Mouse (Mus musculus): Measurements from ENCODE around the gene Ugt1a9. TPM values are rescaled to one million over a fixed set of nuclear protein-coding genes. Genes with fewer than 3 reads are reported as not detected.

The Ugt1a9 gene
- polyA plus RNA-seq, 1 experiment from 2014 or later = not detected

GRCm38 (mm10) chr1:88228121-88228520 lies 157.5 kb downstream of the Ugt1a9 start:
- Histone ChIP-seq H3K4me1 (no peaks in the 10 kb centered on the region), H3K36me3 (no peaks in the 10 kb centered on the region), H3K27ac (no peak overlapping the region), H3K9me3 (peaks cover 77% of the 10 kb centered on the region), H3K27me3 (replicated peaks) (no peaks in the 10 kb centered on the region), H3K9ac (no peak overlapping the region), H3K4me3 (no peak overlapping the region), H3K4me2 (replicated peaks) (no peak overlapping the region)
- ATAC-seq (ENCODE audit: low FRiP score, low read depth) = no peak
- 68% methylated on average over 7 of the region's 7 CpGs for WGBS

GRCm38 (mm10) chr1:88229566-88229965 lies 159.0 kb downstream of the Ugt1a9 start:
- WGBS = 79% methylated on average over 3 of the region's 3 CpGs
- Histone ChIP-seq H3K4me2 (replicated peaks) (no peak overlapping the region), H3K4me3 (no peak overlapping the region), H3K36me3 (no peaks in the 10 kb centered on the region), H3K9me3 (peaks cover 92% of the 10 kb centered on the region), H3K4me1 (no peaks in the 10 kb centered on the region), H3K9ac (no peak overlapping the region), H3K27ac (no peak overlapping the region), H3K27me3 (replicated peaks) (no peaks in the 10 kb centered on the region)
- no peak for ATAC-seq (ENCODE audit: low FRiP score, low read depth)

GRCm38 (mm10) chr1:88229986-88230385 lies 159.4 kb downstream of the Ugt1a9 start:
- Histone ChIP-seq H3K4me2 (replicated peaks) (no peak overlapping the region), H3K27me3 (replicated peaks) (no peaks in the 10 kb centered on the region), H3K9me3 (peaks cover 96% of the 10 kb centered on the region), H3K27ac (no peak overlapping the region), H3K4me3 (no peak overlapping the region), H3K4me1 (no peaks in the 10 kb centered on the region), H3K36me3 (no peaks in the 10 kb centered on the region), H3K9ac (no peak overlapping the region)
- 87% methylated on average over 5 of the region's 5 CpGs for WGBS
- ATAC-seq (ENCODE audit: low FRiP score, low read depth) = no peak

GRCm38 (mm10) chr1:88230421-88230820 lies 159.8 kb downstream of the Ugt1a9 start:
- ATAC-seq (ENCODE audit: low FRiP score, low read depth) = no peak
- 71% methylated on average over 7 of the region's 7 CpGs for WGBS
- no peaks in the 10 kb centered on the region for H3K4me1 ChIP-seq
- peaks cover 98% of the 10 kb centered on the region for H3K9me3 ChIP-seq
- no peak overlapping the region for H3K27ac ChIP-seq
- no peaks in the 10 kb centered on the region for H3K27me3 ChIP-seq (replicated peaks)
- no peak overlapping the region for H3K9ac ChIP-seq
- no peak overlapping the region for H3K4me3 ChIP-seq
- no peaks in the 10 kb centered on the region for H3K36me3 ChIP-seq
- no peak overlapping the region for H3K4me2 ChIP-seq (replicated peaks)

- no peaks in the 10 kb centered on the region for H3K27me3 ChIP-seq (replicated peaks)
- no peak overlapping the region for H3K9ac ChIP-seq
- H3K27ac ChIP-seq = no peak overlapping the region
- no peaks in the 10 kb centered on the region for H3K36me3 ChIP-seq
- ATAC-seq (ENCODE audit: low FRiP score, low read depth) = no peak
- no peaks in the 10 kb centered on the region for H3K4me1 ChIP-seq
- peaks cover 99% of the 10 kb centered on the region for H3K9me3 ChIP-seq
- WGBS = 77% methylated on average over 6 of the region's 6 CpGs
- H3K4me3 ChIP-seq = no peak overlapping the region
- no peak overlapping the region for H3K4me2 ChIP-seq (replicated peaks)
Measured at GRCm38 (mm10) chr1:88230981-88231802, 160.6 kb downstream of the Ugt1a9 start.

GRCm38 (mm10) chr1:88231803-88232499 lies 161.4 kb downstream of the Ugt1a9 start:
- 69% methylated on average over 7 of the region's 7 CpGs for WGBS
- no peaks in the 10 kb centered on the region for H3K4me1 ChIP-seq

GRCm38 (mm10) chr1:88232664-88233380 lies 162.2 kb downstream of the Ugt1a9 start:
- no peak for ATAC-seq (ENCODE audit: low FRiP score, low read depth)
- Histone ChIP-seq H3K27ac (no peak overlapping the region), H3K36me3 (no peaks in the 10 kb centered on the region), H3K27me3 (replicated peaks) (no peaks in the 10 kb centered on the region), H3K9me3 (peaks cover 97% of the 10 kb centered on the region), H3K4me1 (no peaks in the 10 kb centered on the region), H3K9ac (no peak overlapping the region), H3K4me2 (replicated peaks) (no peak overlapping the region), H3K4me3 (no peak overlapping the region)
- WGBS = 54% methylated on average over 3 of the region's 3 CpGs

More at GRCm38 (mm10) chr1:88231803-88232499, 161.4 kb downstream of the Ugt1a9 start:
- no peaks in the 10 kb centered on the region for H3K27me3 ChIP-seq (replicated peaks)
- no peaks in the 10 kb centered on the region for H3K36me3 ChIP-seq
- no peak for ATAC-seq (ENCODE audit: low FRiP score, low read depth)
- no peak overlapping the region for H3K9ac ChIP-seq
- no peak overlapping the region for H3K27ac ChIP-seq
- H3K4me2 ChIP-seq (replicated peaks) = no peak overlapping the region
- H3K4me3 ChIP-seq = no peak overlapping the region
- peaks cover 97% of the 10 kb centered on the region for H3K9me3 ChIP-seq

- H3K27ac ChIP-seq = no peak overlapping the region
- ATAC-seq (ENCODE audit: low FRiP score, low read depth) = no peak
- no peak overlapping the region for H3K9ac ChIP-seq
- 71% methylated on average over 14 of the region's 14 CpGs for WGBS
- H3K4me1 ChIP-seq = no peaks in the 10 kb centered on the region
- no peaks in the 10 kb centered on the region for H3K36me3 ChIP-seq
- H3K4me2 ChIP-seq (replicated peaks) = no peak overlapping the region
- H3K4me3 ChIP-seq = no peak overlapping the region
- peaks cover 97% of the 10 kb centered on the region for H3K9me3 ChIP-seq
- H3K27me3 ChIP-seq (replicated peaks) = no peaks in the 10 kb centered on the region
Measured at GRCm38 (mm10) chr1:88233421-88234247, 163.0 kb downstream of the Ugt1a9 start.

GRCm38 (mm10) chr1:88234248-88234610 lies 163.6 kb downstream of the Ugt1a9 start:
- H3K4me3 ChIP-seq = no peak overlapping the region
- H3K36me3 ChIP-seq = no peaks in the 10 kb centered on the region
- H3K9ac ChIP-seq = no peak overlapping the region
- no peak overlapping the region for H3K4me2 ChIP-seq (replicated peaks)
- no peaks in the 10 kb centered on the region for H3K27me3 ChIP-seq (replicated peaks)
- no peaks in the 10 kb centered on the region for H3K4me1 ChIP-seq
- no peak overlapping the region for H3K27ac ChIP-seq
- WGBS = 68% methylated on average over 4 of the region's 4 CpGs
- ATAC-seq (ENCODE audit: low FRiP score, low read depth) = no peak
- peaks cover 97% of the 10 kb centered on the region for H3K9me3 ChIP-seq

GRCm38 (mm10) chr1:88234646-88235045 lies 164.0 kb downstream of the Ugt1a9 start:
- peaks cover 97% of the 10 kb centered on the region for H3K9me3 ChIP-seq
- WGBS = 44% methylated on average over 5 of the region's 5 CpGs
- H3K27ac ChIP-seq = no peak overlapping the region
- no peaks in the 10 kb centered on the region for H3K4me1 ChIP-seq
- no peaks in the 10 kb centered on the region for H3K27me3 ChIP-seq (replicated peaks)
- ATAC-seq (ENCODE audit: low FRiP score, low read depth) = no peak
- H3K4me3 ChIP-seq = no peak overlapping the region
- H3K9ac ChIP-seq = no peak overlapping the region
- H3K36me3 ChIP-seq = no peaks in the 10 kb centered on the region
- H3K4me2 ChIP-seq (replicated peaks) = no peak overlapping the region

GRCm38 (mm10) chr1:88235046-88235893 lies 164.7 kb downstream of the Ugt1a9 start:
- H3K4me1 ChIP-seq = no peaks in the 10 kb centered on the region
- no peak overlapping the region for H3K4me2 ChIP-seq (replicated peaks)
- H3K9me3 ChIP-seq = peaks cover 97% of the 10 kb centered on the region
- 63% methylated on average over 11 of the region's 11 CpGs for WGBS
- H3K36me3 ChIP-seq = no peaks in the 10 kb centered on the region
- no peaks in the 10 kb centered on the region for H3K27me3 ChIP-seq (replicated peaks)
- H3K9ac ChIP-seq = no peak overlapping the region
- H3K27ac ChIP-seq = no peak overlapping the region
- no peak overlapping the region for H3K4me3 ChIP-seq
- no peak for ATAC-seq (ENCODE audit: low FRiP score, low read depth)
